Mouse (Mus musculus) limb, embryonic 15.5 days (tissue): ENCODE data around the gene Traf2. TPM values are rescaled to one million over a fixed set of nuclear protein-coding genes. Genes with fewer than 3 reads are reported as not detected.

Source experiments
- ATAC-seq: fragments of 200-750 bp; cut with Nextera tagmentation; 2 replicates; pipeline ENCODE4 v1.8.0; 2017; ENCODE audit warnings: low read depth, moderate TSS enrichment; ENCODE audit not compliant: insufficient number of reproducible peaks, low FRiP score, low TSS enrichment
- H3K27ac ChIP-seq: fragments of 300-500 bp; sonication (generic); 2 replicates; pipeline ENCODE4 v1.5.1; 2015; ENCODE audit warnings: moderate library complexity, mild to moderate bottlenecking, inconsistent platforms
- H3K27me3 ChIP-seq: fragments of 300-500 bp; sonication (generic); 2 replicates; pipeline ENCODE4 v1.6.1; 2015; ENCODE audit warnings: inconsistent platforms
- H3K36me3 ChIP-seq: fragments of 300-500 bp; sonication (generic); 2 replicates; pipeline ENCODE4 v1.6.1; 2015; ENCODE audit warnings: inconsistent platforms
- H3K4me1 ChIP-seq: fragments of 300-500 bp; sonication (generic); 2 replicates; pipeline ENCODE4 v1.6.1; 2015; ENCODE audit warnings: inconsistent platforms
- H3K4me2 ChIP-seq: fragments of 300-500 bp; sonication (generic); 2 replicates; pipeline ENCODE4 v1.6.1; 2015; ENCODE audit warnings: mild to moderate bottlenecking, inconsistent platforms
- H3K4me3 ChIP-seq: fragments of 300-500 bp; sonication (generic); 2 replicates; pipeline ENCODE4 v1.5.1; 2015; ENCODE audit warnings: mild to moderate bottlenecking, inconsistent platforms
- H3K9ac ChIP-seq: fragments of 300-500 bp; sonication (generic); 2 replicates; pipeline ENCODE4 v1.6.1; 2015; ENCODE audit warnings: inconsistent platforms
- H3K9me3 ChIP-seq: fragments of 300-500 bp; sonication (generic); 2 replicates; pipeline ENCODE4 v1.6.1; 2016; ENCODE audit warnings: inconsistent platforms
- WGBS: fragments of 180-500 bp; shearing (Covaris S2); methylation state at CpG from one replicate; pipeline ENCODE4 v1.1.7; 2015; 5-methylcytosine and 5-hydroxymethylcytosine counted together
- polyA plus RNA-seq: library from polyadenylated mRNA; unstranded; fragments of >200 nt; fragmentation: Nextera tagmentation; extraction: Ambion mirVana; gene quantifications from 2 replicates; pipeline ENCODE4 v1.2.1, GENCODE M21; 2015

The Traf2 gene
- polyA plus RNA-seq, 1 experiment from 2014 or later, result 34.4 TPM

DNA sequence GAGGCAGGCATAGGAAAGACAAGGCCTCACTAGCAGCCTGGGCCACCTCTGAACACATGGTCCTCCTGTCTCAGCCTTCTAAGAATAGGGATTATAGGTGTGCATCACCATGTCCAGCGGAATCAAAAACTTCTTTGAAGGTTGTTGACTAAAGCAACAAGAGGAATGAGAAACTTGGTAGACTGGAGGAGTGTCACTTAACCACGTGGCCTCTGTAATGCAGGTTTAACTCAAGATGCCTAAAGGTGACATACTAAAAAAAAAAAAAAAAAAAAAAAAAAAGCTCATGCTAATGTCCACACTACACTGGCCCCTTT is 11.9 kb downstream of the Traf2 start:
- H3K36me3 ChIP-seq, result peaks cover 72% of the 10 kb centered on the region
- no peak overlapping the region for H3K4me3 ChIP-seq
- no peaks in the 10 kb centered on the region for H3K27me3 ChIP-seq

DNA sequence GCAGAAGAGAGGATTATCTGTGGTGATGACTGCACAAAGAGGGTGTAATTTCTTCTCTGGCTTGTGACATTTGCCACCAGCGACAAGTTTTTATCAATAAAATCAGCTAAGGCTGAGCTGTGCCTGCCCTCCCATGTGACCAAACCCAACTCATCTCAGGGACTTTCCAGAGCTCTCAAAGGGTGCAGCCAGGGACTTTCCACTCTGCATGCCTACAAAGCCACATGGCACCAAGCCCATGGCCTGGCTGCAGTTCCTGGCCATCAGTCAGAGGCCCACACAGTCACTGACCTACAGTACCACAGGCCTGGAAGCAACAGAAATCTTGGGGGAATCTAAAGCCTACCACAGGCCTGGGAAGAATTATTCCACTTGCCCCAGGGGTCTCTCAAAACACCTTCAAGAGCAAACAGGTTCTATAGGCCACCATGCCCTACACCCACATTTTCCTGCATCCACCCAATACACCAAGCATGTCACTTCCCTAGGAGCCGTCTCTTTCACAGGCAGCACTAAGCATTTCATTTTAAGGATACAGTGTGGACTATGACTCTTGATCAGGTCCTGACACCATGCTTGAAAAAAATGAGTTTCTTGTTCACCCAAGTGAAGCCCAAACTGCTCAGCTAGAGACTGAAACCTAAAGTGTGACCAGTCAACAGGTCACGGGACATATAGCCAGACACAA is 12.4 kb downstream of the Traf2 start:
- Histone ChIP-seq H3K4me1 (0 out of 2 replicates have a peak, but pooled peaks cover 3% of the 10 kb centered on the region), H3K4me3 (no peak overlapping the region), H3K9ac (no peak overlapping the region), H3K9me3 (no peaks in the 10 kb centered on the region), H3K27me3 (no peaks in the 10 kb centered on the region), H3K27ac (no peak overlapping the region), H3K4me2 (no peak overlapping the region), H3K36me3 (peaks cover 77% of the 10 kb centered on the region)
- no peak for ATAC-seq
- 81% methylated on average over 3 of the region's 3 CpGs for WGBS

More for the DNA sequence above, 11.9 kb downstream of the Traf2 start:
- Histone ChIP-seq H3K9me3 (no peaks in the 10 kb centered on the region), H3K4me1 (0 out of 2 replicates have a peak, but pooled peaks cover 3% of the 10 kb centered on the region), H3K27ac (no peak overlapping the region), H3K4me2 (no peak overlapping the region), H3K9ac (no peak overlapping the region)
- no peak for ATAC-seq
- WGBS, result 96% methylated on average over 2 of the region's 2 CpGs

- Histone ChIP-seq H3K36me3 (peaks cover 79% of the 10 kb centered on the region), H3K4me3 (no peak overlapping the region), H3K27me3 (no peaks in the 10 kb centered on the region), H3K9ac (no peak overlapping the region), H3K9me3 (no peaks in the 10 kb centered on the region), H3K4me1 (0 out of 2 replicates have a peak, but pooled peaks cover 3% of the 10 kb centered on the region), H3K4me2 (no peak overlapping the region), H3K27ac (no peak overlapping the region)
- 91% methylated on average over 2 of the region's 2 CpGs for WGBS
- ATAC-seq, result no peak
These were observed 13.0 kb downstream of the Traf2 start for GRCm38 (mm10) chr2:25533707-25534106.

DNA sequence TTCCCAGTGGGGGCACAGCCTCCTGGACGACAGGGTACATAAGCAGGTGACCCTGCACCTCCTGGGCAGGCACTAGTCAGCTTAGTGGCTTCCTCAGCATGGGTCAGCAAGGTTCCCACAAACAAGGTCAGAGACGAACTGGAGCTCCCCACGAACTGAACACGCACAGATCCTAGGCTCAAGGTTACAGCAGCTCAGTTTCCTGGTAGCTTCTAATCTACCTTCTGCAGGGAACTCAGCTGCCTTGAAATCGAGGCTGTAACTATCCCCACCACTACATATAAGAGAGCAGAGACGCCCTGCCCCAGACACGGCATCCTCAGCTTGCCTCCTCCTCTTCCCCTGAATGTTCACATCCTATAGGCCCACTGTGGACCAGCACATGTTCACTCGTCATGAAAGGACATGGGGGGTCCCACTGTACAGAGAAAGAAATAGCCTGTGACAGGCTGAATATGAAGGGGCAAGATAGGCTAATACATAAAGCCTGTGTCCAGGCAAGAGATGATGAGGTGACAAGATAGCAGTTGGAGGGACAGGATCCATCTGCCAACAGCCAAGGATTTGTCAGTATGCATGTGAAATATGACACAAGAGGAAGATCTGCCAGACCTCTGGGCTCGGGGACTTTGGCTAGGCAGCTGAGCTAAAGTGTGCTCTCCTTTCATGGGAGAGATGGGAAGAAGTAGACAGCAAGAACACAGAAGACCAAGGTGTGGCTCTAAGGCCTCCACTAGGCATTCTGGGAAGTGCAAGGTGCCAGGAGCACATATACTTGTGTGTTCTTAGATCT is 20.0 kb downstream of the Traf2 start:
- WGBS, result 85% methylated on average over 9 of the region's 9 CpGs
- no peak for ATAC-seq
- Histone ChIP-seq H3K27ac (no peak overlapping the region), H3K4me2 (no peak overlapping the region), H3K4me3 (no peak overlapping the region), H3K9me3 (no peaks in the 10 kb centered on the region), H3K27me3 (no peaks in the 10 kb centered on the region), H3K9ac (no peak overlapping the region), H3K36me3 (peaks cover 95% of the 10 kb centered on the region), H3K4me1 (no peaks in the 10 kb centered on the region)

DNA sequence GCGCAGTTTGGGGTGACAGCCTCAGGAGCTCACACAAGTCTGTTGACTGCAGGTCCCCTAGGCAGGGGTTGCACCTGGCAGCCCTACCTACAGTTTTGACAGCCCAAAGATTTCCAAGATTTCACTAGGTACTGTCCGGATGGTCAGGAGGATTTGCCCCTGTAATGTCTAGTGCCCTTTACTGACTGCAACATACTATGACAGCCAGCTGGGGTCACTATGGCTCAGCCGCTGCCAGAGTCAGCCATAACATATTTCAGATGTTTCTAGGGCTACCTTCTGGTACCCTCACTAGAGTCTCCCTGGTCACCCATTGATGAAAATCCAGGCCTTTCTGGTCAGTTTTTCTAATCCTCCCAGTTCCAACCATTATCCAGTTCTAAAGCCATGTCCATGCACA is 36.8 kb downstream of the Traf2 start:
- H3K4me1 ChIP-seq, result no peaks in the 10 kb centered on the region
- no peak overlapping the region for H3K4me2 ChIP-seq
- WGBS, result 62% methylated on average over 3 of the region's 3 CpGs
- H3K27ac ChIP-seq, result no peak overlapping the region
- H3K27me3 ChIP-seq, result no peaks in the 10 kb centered on the region
- H3K36me3 ChIP-seq, result peaks cover 14% of the 10 kb centered on the region
- H3K9me3 ChIP-seq, result no peaks in the 10 kb centered on the region
- no peak overlapping the region for H3K4me3 ChIP-seq
- H3K9ac ChIP-seq, result no peak overlapping the region
- no peak for ATAC-seq

- no peak for ATAC-seq
- H3K9me3 ChIP-seq, result no peaks in the 10 kb centered on the region
- WGBS, result 33% methylated on average over 5 of the region's 5 CpGs
- H3K9ac ChIP-seq, result no peak overlapping the region
- H3K27ac ChIP-seq, result no peak overlapping the region
- H3K4me3 ChIP-seq, result no peak overlapping the region
- no peaks in the 10 kb centered on the region for H3K27me3 ChIP-seq
- H3K4me1 ChIP-seq, result peaks cover 5% of the 10 kb centered on the region
- H3K4me2 ChIP-seq, result no peak overlapping the region
- peaks cover 40% of the 10 kb centered on the region for H3K36me3 ChIP-seq
These were observed 39.8 kb downstream of the Traf2 start for GRCm38 (mm10) chr2:25506964-25507363.

- ATAC-seq, result no peak
- Histone ChIP-seq H3K4me1 (peaks cover 13% of the 10 kb centered on the region), H3K9ac (no peak overlapping the region), H3K36me3 (peaks cover 40% of the 10 kb centered on the region), H3K27ac (no peak overlapping the region), H3K27me3 (no peaks in the 10 kb centered on the region), H3K4me2 (no peak overlapping the region), H3K4me3 (no peak overlapping the region), H3K9me3 (no peaks in the 10 kb centered on the region)
- WGBS, result 97% methylated on average over 4 of the region's 4 CpGs
These were observed 40.9 kb downstream of the Traf2 start for GRCm38 (mm10) chr2:25505860-25506259.

DNA sequence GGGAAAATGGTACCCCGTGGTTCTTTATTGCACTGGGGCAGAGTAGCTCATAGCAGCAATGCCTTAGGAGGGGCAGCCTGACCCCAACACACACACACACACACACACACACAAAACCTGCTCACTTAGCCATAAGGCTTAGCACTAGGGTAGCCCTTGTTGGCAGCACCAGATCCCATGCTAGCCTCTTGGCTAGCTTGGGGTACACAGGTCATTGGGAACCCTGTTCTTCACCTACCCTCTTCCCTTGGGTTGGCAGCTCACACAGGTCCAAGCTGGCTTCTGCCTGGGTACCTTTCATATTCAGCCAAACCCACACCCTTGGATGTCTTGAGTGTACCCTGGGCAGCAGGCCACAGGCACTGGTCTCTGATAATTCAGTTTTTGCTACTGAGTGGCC is 41.7 kb downstream of the Traf2 start:
- Histone ChIP-seq H3K9ac (no peak overlapping the region), H3K4me2 (no peak overlapping the region), H3K4me1 (peaks cover 17% of the 10 kb centered on the region), H3K4me3 (no peak overlapping the region), H3K36me3 (peaks cover 40% of the 10 kb centered on the region), H3K27me3 (no peaks in the 10 kb centered on the region), H3K27ac (no peak overlapping the region), H3K9me3 (no peaks in the 10 kb centered on the region)
- ATAC-seq, result no peak
- 88% methylated on average over 1 of the region's 1 CpGs for WGBS

DNA sequence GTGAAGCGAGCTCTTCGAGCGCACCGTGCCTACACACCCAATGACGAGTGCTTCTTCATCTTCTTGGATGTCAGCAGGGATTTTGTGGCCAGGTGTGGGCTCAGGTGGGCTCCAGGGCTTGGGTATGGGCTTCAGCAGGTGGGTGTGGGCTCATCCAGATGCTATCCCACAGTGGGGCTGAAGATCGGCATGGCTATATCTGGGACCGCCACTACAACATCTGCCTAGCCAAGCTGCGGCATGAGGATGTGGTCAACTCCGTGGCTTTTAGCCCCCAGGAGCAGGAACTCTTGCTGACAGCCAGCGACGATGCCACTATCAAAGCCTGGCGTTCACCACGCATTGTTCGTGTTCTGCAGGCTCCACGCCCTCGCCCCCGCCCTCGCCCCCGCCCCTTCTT is 42.2 kb downstream of the Traf2 start:
- H3K27me3 ChIP-seq, result no peaks in the 10 kb centered on the region
- 90% methylated on average over 19 of the region's 19 CpGs for WGBS
- peaks cover 40% of the 10 kb centered on the region for H3K36me3 ChIP-seq
- no peak for ATAC-seq
- H3K9ac ChIP-seq, result no peak overlapping the region
- no peak overlapping the region for H3K27ac ChIP-seq
- peaks cover 19% of the 10 kb centered on the region for H3K4me1 ChIP-seq
- no peaks in the 10 kb centered on the region for H3K9me3 ChIP-seq
- no peak overlapping the region for H3K4me2 ChIP-seq
- H3K4me3 ChIP-seq, result no peak overlapping the region

GRCm38 (mm10) chr2:25502726-25503125 is 44.0 kb downstream of the Traf2 start:
- Histone ChIP-seq H3K9ac (no peak overlapping the region), H3K4me1 (peaks cover 19% of the 10 kb centered on the region), H3K9me3 (no peaks in the 10 kb centered on the region), H3K36me3 (peaks cover 40% of the 10 kb centered on the region), H3K4me2 (no peak overlapping the region), H3K27me3 (no peaks in the 10 kb centered on the region), H3K4me3 (no peak overlapping the region), H3K27ac (peak overlapping the region; percentile 9; the same call in 1 of the 2 replicates)
- ATAC-seq, result no peak
- 78% methylated on average over 3 of the region's 3 CpGs for WGBS

- peaks cover 40% of the 10 kb centered on the region for H3K36me3 ChIP-seq
- peak within 1 kb of the TSS; percentile 72 for H3K27ac ChIP-seq
- no peak for ATAC-seq
- H3K27me3 ChIP-seq, result no peaks in the 10 kb centered on the region
- 74% methylated on average over 20 of the region's 20 CpGs for WGBS
- H3K4me2 ChIP-seq, result peak within 1 kb of the TSS; percentile 65
- H3K4me1 ChIP-seq, result peaks cover 19% of the 10 kb centered on the region
- H3K9ac ChIP-seq, result peak within 1 kb of the TSS; percentile 86
- H3K9me3 ChIP-seq, result no peaks in the 10 kb centered on the region
- H3K4me3 ChIP-seq, result peak within 1 kb of the TSS; percentile 72
These were observed 44.9 kb downstream of the Traf2 start, which contains the start of gene C8g for GRCm38 (mm10) chr2:25501593-25502486. TSS of gene C8g (minus strand) at chr2:25501719.
